19 mouse cellular contexts compared by ENCODE assay signal in genomic region chr17:32097676-32098075, GRCm38 (mm10).
DNase-seq lines count a peak whose midpoint lies in the region; ATAC-seq and TF ChIP-seq lines count a peak whose summit lies in the region.
"Had no signal": no experiment of that assay in that cellular context is flagged by ENCODE, and none has a peak within 500 bp of the region (broad histone marks: within the 10 kb centered on the region; RNA-seq: fewer than 3 reads in every experiment).

No protein-coding gene starts in this region.

- TF ChIP-seq POLR2A in liver, adult 2 months (IDR thresholded peaks at IDR 0.05; ENCODE audit: extremely low read depth, insufficient read depth, low read length) = no peak
- no peak for TF ChIP-seq POLR2A in lung, adult 2 months (IDR thresholded peaks at IDR 0.05; ENCODE audit: borderline replicate concordance, extremely low read depth, low read depth, low read length)

- peaks cover 15% of the 10 kb centered on the region for H3K4me1 ChIP-seq in liver, adult 2 months (ENCODE audit: control insufficient read depth, insufficient read depth, low read length)
- peaks cover 13% of the 10 kb centered on the region for H3K4me1 ChIP-seq in liver, embryonic 11.5 days (replicated peaks; ENCODE audit: control insufficient read depth, insufficient read depth, low read length)
- H3K4me1 ChIP-seq in liver, embryonic 16.5 days (ENCODE audit: control insufficient read depth, low read depth, low read length) = peaks cover 34% of the 10 kb centered on the region
- peaks cover 5% of the 10 kb centered on the region; the same call in 1 of the 2 replicates for H3K4me1 ChIP-seq in lung, adult 2 months (ENCODE audit: control insufficient read depth, insufficient read depth, low read length)

- peak; percentile 77 for DNase-seq in liver, adult 2 months (ENCODE audit: extremely low read depth, low read depth, low spot score)
- DNase-seq in liver, embryonic 11.5 days (ENCODE audit: low spot score) = no peak
- DNase-seq in adrenal gland, adult 18-20 months (ENCODE audit: low spot score in 2 of 2) = peak; percentile 20 to 27
- DNase-seq in kidney, adult 8-10 months = peak; percentile 90 to 92
- DNase-seq in right cerebral cortex, adult 2 months (ENCODE audit: low spot score in 2 of 2) = no peak
- DNase-seq in lung, adult 2 months = no peak
- DNase-seq: cerebellum, adult 2 months; gastrocnemius, postnatal 36 days; heart, postnatal 36 days; lung, postnatal 14 days; right cerebral cortex, adult 18-20 months; thymus, postnatal 36 days had no signal

- H3K4me2 ChIP-seq in liver, embryonic 11.5 days = no peak overlapping the region
- H3K4me2 ChIP-seq in liver, embryonic 16.5 days (ENCODE audit: low read depth, low read length) = no peak overlapping the region
- H3K4me2 ChIP-seq: embryonic facial prominence, embryonic 15.5 days; forebrain, embryonic 12.5 days; limb, embryonic 12.5 days had no signal

- no peaks in the 10 kb centered on the region for H3K27me3 ChIP-seq in liver, adult 2 months (ENCODE audit: control insufficient read depth, insufficient read depth, low read length)
- 0 out of 2 replicates have a peak, but pooled peaks cover 3% of the 10 kb centered on the region for H3K27me3 ChIP-seq in liver, embryonic 11.5 days (replicated peaks; ENCODE audit: control insufficient read depth, insufficient read depth, low read length)
- no peaks in the 10 kb centered on the region for H3K27me3 ChIP-seq in liver, embryonic 16.5 days (ENCODE audit: control insufficient read depth, insufficient read depth, low read depth, low read length)

- no peaks in the 10 kb centered on the region for H3K9me3 ChIP-seq in liver, embryonic 11.5 days (ENCODE audit: control insufficient read depth, low read length)
- peaks cover 3% of the 10 kb centered on the region for H3K9me3 ChIP-seq in liver, embryonic 16.5 days (replicated peaks; ENCODE audit: control insufficient read depth, low read length)
- H3K9me3 ChIP-seq: embryonic facial prominence, embryonic 15.5 days; forebrain, embryonic 12.5 days; heart, embryonic 10.5 days had no signal

- WGBS in liver, adult 2 months = 56% methylated on average over 1 of the region's 1 CpGs
- WGBS in liver, embryonic 11.5 days = 65% methylated on average over 1 of the region's 1 CpGs
- 71% methylated on average over 1 of the region's 1 CpGs for WGBS in liver, embryonic 16.5 days (ENCODE audit: insufficient replicate concordance)
- 57% methylated on average over 1 of the region's 1 CpGs for WGBS in lung, adult 2 months

- TF ChIP-seq CTCF in liver, adult 2 months (IDR thresholded peaks at IDR 0.05; ENCODE audit: low read depth, low read length) = no peak
- no peak for TF ChIP-seq CTCF in lung, adult 2 months (IDR thresholded peaks at IDR 0.05; ENCODE audit: insufficient read depth, low read length)

- H3K9ac ChIP-seq in liver, adult 2 months (ENCODE audit: low read depth, low read length) = no peak overlapping the region
- no peak overlapping the region for H3K9ac ChIP-seq in liver, embryonic 11.5 days (ENCODE audit: low read depth, low read length)
- no peak overlapping the region; the same call in 1 of the 2 replicates for H3K9ac ChIP-seq in liver, embryonic 16.5 days (ENCODE audit: low read depth, low read length)
- H3K9ac ChIP-seq: embryonic facial prominence, embryonic 15.5 days; forebrain, embryonic 12.5 days; limb, embryonic 12.5 days had no signal

- no peaks in the 10 kb centered on the region for H3K36me3 ChIP-seq in liver, adult 2 months (ENCODE audit: control insufficient read depth, insufficient read depth, low read length)
- no peaks in the 10 kb centered on the region for H3K36me3 ChIP-seq in liver, embryonic 11.5 days (ENCODE audit: control insufficient read depth, insufficient read depth, low read length)
- no peaks in the 10 kb centered on the region for H3K36me3 ChIP-seq in liver, embryonic 16.5 days (ENCODE audit: control insufficient read depth, insufficient read depth)
- H3K36me3 ChIP-seq: embryonic facial prominence, embryonic 15.5 days; forebrain, embryonic 12.5 days; G1E; heart, embryonic 10.5 days; limb, embryonic 12.5 days had no signal

- peak overlapping the region; percentile 91 for H3K27ac ChIP-seq in liver, adult 2 months (replicated peaks; ENCODE audit: insufficient read depth, low read depth, low read length)
- no peak overlapping the region for H3K27ac ChIP-seq in liver, embryonic 11.5 days (ENCODE audit: low read depth, low read length)
- H3K27ac ChIP-seq in liver, embryonic 16.5 days (ENCODE audit: low read length) = 0 out of 2 replicates have a peak overlapping the region, but pooled peaks have one; percentile 19
- H3K27ac ChIP-seq: embryonic facial prominence, embryonic 15.5 days; forebrain, embryonic 12.5 days; heart, embryonic 10.5 days; limb, embryonic 12.5 days had no signal

- no peak overlapping the region for H3K4me3 ChIP-seq in liver, adult 2 months (ENCODE audit: insufficient read depth, low read depth, low read length)
- H3K4me3 ChIP-seq in liver, embryonic 11.5 days (ENCODE audit: low read depth, low read length) = no peak overlapping the region
- H3K4me3 ChIP-seq in liver, embryonic 16.5 days (ENCODE audit: low read depth, low read length) = no peak overlapping the region
- H3K4me3 ChIP-seq in lung, adult 2 months (replicated peaks; ENCODE audit: extremely low read depth, low read depth, low read length) = no peak overlapping the region
- H3K4me3 ChIP-seq: embryonic facial prominence, embryonic 15.5 days; forebrain, embryonic 12.5 days; heart, embryonic 10.5 days; limb, embryonic 12.5 days had no signal

- peaks cover 3% of the 10 kb centered on the region; the same call in 1 of the 2 replicates for H3K79me2 ChIP-seq in liver, adult 2 months (ENCODE audit: control insufficient read depth, insufficient read depth, low read length)

- no peak for ATAC-seq in liver, embryonic 11.5 days (replicated peaks; ENCODE audit: low FRiP score)
- no peak for ATAC-seq in liver, embryonic 16.5 days (ENCODE audit: low read depth)
- ATAC-seq: inflammation-experienced regulatory T-cells, adult 6 months had no signal

Comparison
In these comparisons a context has a peak if more than half of its experiments do, and no peak if none do; other contexts are left out.
1. DNase-seq: peak in liver, adult 2 months (single experiment), adrenal gland, adult 18-20 months (2 of 2) and kidney, adult 8-10 months (2 of 2); none in liver, embryonic 11.5 days (single experiment), right cerebral cortex, adult 2 months (0 of 2) and lung, adult 2 months (single experiment).